12 mouse cellular contexts compared by ENCODE assay signal in the genomic region with DNA sequence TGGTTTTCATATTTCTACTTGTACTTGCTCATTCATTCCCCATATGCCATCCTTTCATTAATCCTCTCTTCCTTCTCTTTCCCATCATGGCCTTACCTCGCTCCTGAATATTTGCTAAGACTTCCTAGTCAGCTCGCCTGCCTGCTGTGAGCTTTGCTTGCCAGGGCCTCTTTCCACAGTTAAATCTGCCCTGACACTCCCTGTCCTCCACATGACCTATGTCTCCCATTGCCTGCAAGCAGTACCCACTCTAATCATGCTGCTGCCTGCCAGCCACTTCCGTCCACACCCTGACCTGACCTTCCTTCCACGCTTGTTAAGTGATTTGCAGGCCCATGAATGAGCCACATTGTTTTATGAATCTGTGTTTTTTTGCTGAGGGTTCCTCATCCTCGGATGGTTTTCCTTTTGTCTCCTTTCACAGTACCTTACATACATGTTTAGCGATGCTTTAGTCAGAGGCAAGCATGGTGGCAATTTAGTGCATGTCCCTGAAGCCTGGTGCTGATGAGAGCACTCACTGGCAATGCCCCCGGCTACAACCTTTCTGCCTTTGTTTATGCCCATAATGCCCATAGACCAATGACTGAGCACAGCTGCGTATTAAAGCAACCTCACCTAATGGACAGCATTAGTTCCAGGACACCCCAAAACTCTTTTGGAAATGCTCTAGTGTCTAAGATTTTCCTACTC.
A peak's percentile ranks its signal among the peaks of the same experiment; 100 is the strongest.
DNase-seq lines count a peak whose midpoint lies in the region; ATAC-seq and TF ChIP-seq lines count a peak whose summit lies in the region.
"Had no signal": no experiment of that assay in that cellular context is flagged by ENCODE, and none has a peak within 500 bp of the region (broad histone marks: within the 10 kb centered on the region; RNA-seq: fewer than 3 reads in every experiment).

No protein-coding gene starts in this region.

- no peak for TF ChIP-seq CTCF in stomach, postnatal 0 days (IDR thresholded peaks at IDR 0.05; ENCODE audit: low read depth)

- no peak overlapping the region for H3K4me3 ChIP-seq in forebrain, embryonic 14.5 days (ENCODE audit: low read depth, low read length)
- H3K4me3 ChIP-seq in stomach, postnatal 0 days (ENCODE audit: low read depth, low read length) = no peak overlapping the region
- H3K4me3 ChIP-seq in liver, embryonic 11.5 days (ENCODE audit: low read depth, low read length) = no peak overlapping the region
- H3K4me3 ChIP-seq: left cerebral cortex, adult 2 months; liver, embryonic 15.5 days had no signal

- no peak for TF ChIP-seq EP300 in stomach, postnatal 0 days (optimal IDR thresholded peaks at IDR 0.05)

- H3K36me3 ChIP-seq in forebrain, embryonic 14.5 days (ENCODE audit: control insufficient read depth, insufficient read depth, low read length) = no peaks in the 10 kb centered on the region
- no peaks in the 10 kb centered on the region for H3K36me3 ChIP-seq in stomach, postnatal 0 days (ENCODE audit: control insufficient read depth, insufficient read depth, low read length)
- no peaks in the 10 kb centered on the region for H3K36me3 ChIP-seq in liver, embryonic 11.5 days (ENCODE audit: control insufficient read depth, insufficient read depth, low read length)
- H3K36me3 ChIP-seq: liver, embryonic 15.5 days had no signal

- H3K9me3 ChIP-seq in forebrain, embryonic 14.5 days (replicated peaks; ENCODE audit: control insufficient read depth, low read length) = no peaks in the 10 kb centered on the region
- H3K9me3 ChIP-seq in stomach, postnatal 0 days (ENCODE audit: control insufficient read depth, low read length) = no peaks in the 10 kb centered on the region
- no peaks in the 10 kb centered on the region for H3K9me3 ChIP-seq in liver, embryonic 11.5 days (ENCODE audit: control insufficient read depth, low read length)
- H3K9me3 ChIP-seq: liver, embryonic 15.5 days had no signal

- H3K9ac ChIP-seq in forebrain, embryonic 14.5 days (ENCODE audit: low read length) = no peak overlapping the region
- H3K9ac ChIP-seq in stomach, postnatal 0 days (ENCODE audit: low read length) = no peak overlapping the region
- no peak overlapping the region for H3K9ac ChIP-seq in liver, embryonic 11.5 days (ENCODE audit: low read depth, low read length)
- H3K9ac ChIP-seq: liver, embryonic 15.5 days had no signal

- ATAC-seq in forebrain, embryonic 14.5 days = no peak
- ATAC-seq in stomach, postnatal 0 days (ENCODE audit: low FRiP score, low TSS enrichment) = peak; percentile 94
- ATAC-seq in megakaryocyte, adult 5-6 weeks (ENCODE audit: poor library complexity, severe bottlenecking) = no peak
- ATAC-seq in liver, embryonic 11.5 days (replicated peaks; ENCODE audit: low FRiP score) = no peak

- 65% methylated on average over 8 of the region's 8 CpGs for WGBS in forebrain, embryonic 14.5 days
- WGBS in large intestine, adult 2 months = 37% methylated on average over 8 of the region's 8 CpGs
- WGBS in stomach, postnatal 0 days = 57% methylated on average over 8 of the region's 8 CpGs
- WGBS in liver, embryonic 11.5 days = 76% methylated on average over 8 of the region's 8 CpGs

- no peaks in the 10 kb centered on the region for H3K27me3 ChIP-seq in forebrain, embryonic 14.5 days (replicated peaks; ENCODE audit: control insufficient read depth, insufficient read depth, low read length)
- H3K27me3 ChIP-seq in stomach, postnatal 0 days (ENCODE audit: control insufficient read depth, insufficient read depth, low read length) = no peaks in the 10 kb centered on the region
- no peaks in the 10 kb centered on the region for H3K27me3 ChIP-seq in liver, embryonic 11.5 days (replicated peaks; ENCODE audit: control insufficient read depth, insufficient read depth, low read length)
- H3K27me3 ChIP-seq: liver, embryonic 15.5 days had no signal

- DNase-seq in urinary bladder, postnatal 14 days (ENCODE audit: low spot score) = peak; percentile 14
- no peak for DNase-seq in urinary bladder, postnatal 4 days (ENCODE audit: low spot score in 2 of 2)
- DNase-seq in forebrain, embryonic 14.5 days (ENCODE audit: low spot score) = no peak
- DNase-seq in large intestine, adult 2 months (ENCODE audit: low read depth, low spot score) = peak; percentile 65
- peak; percentile 64 for DNase-seq in stomach, postnatal 0 days (ENCODE audit: low spot score)
- DNase-seq in cerebellum, adult 9-11 months = no peak
- DNase-seq in liver, embryonic 11.5 days (ENCODE audit: low spot score) = no peak
- DNase-seq: adrenal gland, postnatal 36 days; thymus, postnatal 36 days had no signal

- peak overlapping the region; percentile 77 for H3K27ac ChIP-seq in forebrain, embryonic 14.5 days (ENCODE audit: low read depth, low read length)
- no peak overlapping the region for H3K27ac ChIP-seq in stomach, postnatal 0 days (replicated peaks)
- no peak overlapping the region for H3K27ac ChIP-seq in liver, embryonic 11.5 days (ENCODE audit: low read depth, low read length)
- H3K27ac ChIP-seq: left cerebral cortex, adult 2 months; liver, embryonic 15.5 days had no signal

- H3K4me1 ChIP-seq in forebrain, embryonic 14.5 days (ENCODE audit: control insufficient read depth, insufficient read depth, low read length) = peaks cover 16% of the 10 kb centered on the region
- no peaks in the 10 kb centered on the region for H3K4me1 ChIP-seq in stomach, postnatal 0 days (replicated peaks; ENCODE audit: control insufficient read depth, insufficient read depth)
- H3K4me1 ChIP-seq in liver, embryonic 11.5 days (replicated peaks; ENCODE audit: control insufficient read depth, insufficient read depth, low read length) = no peaks in the 10 kb centered on the region
- H3K4me1 ChIP-seq: liver, embryonic 15.5 days had no signal

- no peak overlapping the region for H3K4me2 ChIP-seq in forebrain, embryonic 14.5 days (ENCODE audit: low read length)
- H3K4me2 ChIP-seq in stomach, postnatal 0 days (replicated peaks; ENCODE audit: low read depth) = no peak overlapping the region
- H3K4me2 ChIP-seq in liver, embryonic 11.5 days = no peak overlapping the region
- H3K4me2 ChIP-seq: liver, embryonic 15.5 days had no signal

Comparison
In these comparisons a context has a peak if more than half of its experiments do, and no peak if none do; other contexts are left out.
1. DNase-seq: peak in urinary bladder, postnatal 14 days (single experiment), large intestine, adult 2 months (single experiment) and stomach, postnatal 0 days (single experiment); none in urinary bladder, postnatal 4 days (0 of 2), forebrain, embryonic 14.5 days (single experiment), cerebellum, adult 9-11 months (single experiment) and liver, embryonic 11.5 days (single experiment).